Mouse (Mus musculus) MEL (cell line): Measurements from ENCODE around the gene Med23. TPM values are rescaled to one million over a fixed set of nuclear protein-coding genes. Genes with fewer than 3 reads are reported as not detected.

Experiments
- DNase-seq: peaks from one replicate; pipeline ENCODE4 v3.0.0; 2011; ENCODE audit warnings: low read depth, low spot score
- H3K27ac ChIP-seq: 2 replicates; pipeline ENCODE4 v1.5.1; 2012; ENCODE audit warnings: low read depth, mild to moderate bottlenecking, control low read depth, low read length, moderate library complexity; ENCODE audit not compliant: control insufficient read depth
- H3K27me3 ChIP-seq, 2 experiments: fragments of 150-350 bp in 1 of 2; sonication (generic) in 1 of 2; 2 replicates each; pipeline ENCODE4 v1.6.1; 2012; ENCODE audit warnings: low read length in 2 of 2, mild to moderate bottlenecking in 2 of 2, improper control_type of control experiment in 1 of 2, moderate library complexity in 1 of 2; ENCODE audit not compliant: insufficient read depth in 2 of 2, control insufficient read depth in 1 of 2
- H3K36me3 ChIP-seq, 2 experiments: 2 replicates each; pipeline ENCODE4 v1.6.1; 2012 to 2014; ENCODE audit warnings: low read length in 2 of 2, improper control_type of control experiment in 1 of 2, inconsistent platforms in 1 of 2, mild to moderate bottlenecking in 1 of 2; ENCODE audit not compliant: insufficient read depth in 2 of 2, control insufficient read depth in 1 of 2
- H3K4me1 ChIP-seq, 2 experiments: fragments of 150-350 bp in 1 of 2; sonication (generic) in 1 of 2; 2 replicates each; pipeline ENCODE4 v1.6.1; 2012; ENCODE audit warnings: low read length in 2 of 2, improper control_type of control experiment in 1 of 2, mild to moderate bottlenecking in 1 of 2; ENCODE audit not compliant: insufficient read depth in 2 of 2, control insufficient read depth in 1 of 2
- H3K4me3 ChIP-seq, 2 experiments: fragments of 150-350 bp in 1 of 2; sonication (generic) in 1 of 2; 2 replicates each; pipeline ENCODE4 v1.5.1; 2012; ENCODE audit warnings: low read depth in 2 of 2, low read length in 2 of 2, mild to moderate bottlenecking in 2 of 2, moderate library complexity in 2 of 2, control low read depth in 1 of 2, improper control_type of control experiment in 1 of 2; ENCODE audit not compliant: control insufficient read depth in 1 of 2, insufficient read depth in 1 of 2
- H3K79me2 ChIP-seq: 2 replicates; pipeline ENCODE4 v1.6.1; 2012; ENCODE audit warnings: mild to moderate bottlenecking, low read length, moderate library complexity; ENCODE audit not compliant: control insufficient read depth, poor library complexity, insufficient read depth
- H3K9ac ChIP-seq: 2 replicates; pipeline ENCODE4 v1.6.1; 2012; ENCODE audit warnings: low read depth, mild to moderate bottlenecking, control low read depth, low read length, moderate library complexity; ENCODE audit not compliant: control insufficient read depth, poor library complexity, severe bottlenecking
- H3K9me3 ChIP-seq: fragments of 150-350 bp; sonication (generic); replicated peaks from 2 replicates; pipeline ENCODE4 v1.6.1; 2012; ENCODE audit warnings: mild to moderate bottlenecking, low read length, improper control_type of control experiment, moderate library complexity; ENCODE audit not compliant: insufficient read depth
- CTCF ChIP-seq, 3 experiments: IDR thresholded peaks in 2 of 3; conservative IDR thresholded peaks in 1 of 3; 2 replicates each; pipeline ENCODE4 v1.5.1; 2011 to 2012; ENCODE audit warnings: low read length in 3 of 3, low read depth in 2 of 3, mild to moderate bottlenecking in 2 of 3, improper control_type of control experiment in 1 of 3, inconsistent platforms in 1 of 3, mixed read lengths in 1 of 3, moderate library complexity in 1 of 3; ENCODE audit not compliant: control insufficient read depth in 1 of 3, insufficient read depth in 1 of 3, poor library complexity in 1 of 3, severe bottlenecking in 1 of 3
- E2F4 ChIP-seq: IDR thresholded peaks from 2 replicates; pipeline ENCODE4 v1.6.1; 2011; ENCODE audit warnings: low read depth, low read length, improper control_type of control experiment, borderline replicate concordance
- ETS1 ChIP-seq: IDR thresholded peaks from 2 replicates; pipeline ENCODE4 v1.6.1; 2012; ENCODE audit warnings: low read depth, mild to moderate bottlenecking, inconsistent platforms, low read length, improper control_type of control experiment, moderate library complexity
- MAFK ChIP-seq: IDR thresholded peaks from 2 replicates; pipeline ENCODE4 v1.6.1; 2011; ENCODE audit warnings: low read depth, mild to moderate bottlenecking, low read length, improper control_type of control experiment, borderline replicate concordance
- MEF2A ChIP-seq: IDR thresholded peaks from 2 replicates; pipeline ENCODE4 v1.6.1; 2014; ENCODE audit warnings: low read depth, mild to moderate bottlenecking, inconsistent platforms, low read length, improper control_type of control experiment; ENCODE audit not compliant: poor library complexity, insufficient replicate concordance, severe bottlenecking; ENCODE audit errors: extremely low read depth
- NELFE ChIP-seq: IDR thresholded peaks from 2 replicates; pipeline ENCODE4 v1.6.1; 2011; ENCODE audit warnings: low read depth, low read length, improper control_type of control experiment
- RAD21 ChIP-seq: IDR thresholded peaks from 2 replicates; pipeline ENCODE4 v1.6.1; 2011; ENCODE audit warnings: mild to moderate bottlenecking, low read depth, low read length, improper control_type of control experiment
- UBTF ChIP-seq: IDR thresholded peaks from 2 replicates; pipeline ENCODE4 v1.6.1; 2012; ENCODE audit warnings: low read depth, mild to moderate bottlenecking, inconsistent platforms, low read length, improper control_type of control experiment, moderate library complexity, borderline replicate concordance; ENCODE audit not compliant: insufficient read depth
- USF1 ChIP-seq: IDR thresholded peaks from 2 replicates; pipeline ENCODE4 v1.6.1; 2014; ENCODE audit warnings: low read depth, mild to moderate bottlenecking, inconsistent platforms, low read length, improper control_type of control experiment, moderate library complexity
- USF2 ChIP-seq, 2 experiments: IDR thresholded peaks; 2 replicates each; pipeline ENCODE4 v1.6.1; 2011 to 2012; ENCODE audit warnings: improper control_type of control experiment in 2 of 2, low read length in 2 of 2, borderline replicate concordance in 1 of 2, inconsistent platforms in 1 of 2, low read depth in 1 of 2, mild to moderate bottlenecking in 1 of 2; ENCODE audit not compliant: insufficient read depth in 1 of 2
- ZC3H11A ChIP-seq: IDR thresholded peaks from 2 replicates; pipeline ENCODE4 v1.6.1; 2012; ENCODE audit warnings: low read depth, mild to moderate bottlenecking, inconsistent platforms, low read length, improper control_type of control experiment
- ZKSCAN1 ChIP-seq: IDR thresholded peaks from 2 replicates; pipeline ENCODE4 v1.6.1; 2012; ENCODE audit warnings: low read depth, mild to moderate bottlenecking, inconsistent platforms, low read length, improper control_type of control experiment, moderate library complexity
- ZMIZ1 ChIP-seq: IDR thresholded peaks from 2 replicates; pipeline ENCODE4 v1.6.1; 2012; ENCODE audit warnings: low read depth, mild to moderate bottlenecking, inconsistent platforms, low read length, improper control_type of control experiment, moderate library complexity
- ZNF384 ChIP-seq: IDR thresholded peaks from 2 replicates; pipeline ENCODE4 v1.6.1; 2012; ENCODE audit warnings: low read depth, mild to moderate bottlenecking, inconsistent platforms, low read length, improper control_type of control experiment
- polyA plus RNA-seq, 2 experiments: library from polyadenylated mRNA; stranded (reverse) in 1 of 2; unstranded in 1 of 2; fragments of >175 nt in 1 of 2; fragments of >200 nt in 1 of 2; gene quantifications; 2 replicates each; pipeline versions ENCODE4 v1.2.1 to v1.2.4; 2012; ENCODE audit warnings: low replicate concordance in 2 of 2, low read depth in 1 of 2; ENCODE audit not compliant: insufficient read length in 2 of 2, insufficient read depth in 1 of 2, missing spikeins in 1 of 2
- total RNA-seq: library from RNA; depleted of rRNA; stranded (reverse); fragments of 300-350 nt; gene quantifications from 2 replicates; pipeline ENCODE4 v1.2.3, GENCODE M21; 2012

Gene Med23
- total and polyA plus RNA-seq, 3 experiments, result 18.8 to 52.2 (median 23.7) TPM

DNA sequence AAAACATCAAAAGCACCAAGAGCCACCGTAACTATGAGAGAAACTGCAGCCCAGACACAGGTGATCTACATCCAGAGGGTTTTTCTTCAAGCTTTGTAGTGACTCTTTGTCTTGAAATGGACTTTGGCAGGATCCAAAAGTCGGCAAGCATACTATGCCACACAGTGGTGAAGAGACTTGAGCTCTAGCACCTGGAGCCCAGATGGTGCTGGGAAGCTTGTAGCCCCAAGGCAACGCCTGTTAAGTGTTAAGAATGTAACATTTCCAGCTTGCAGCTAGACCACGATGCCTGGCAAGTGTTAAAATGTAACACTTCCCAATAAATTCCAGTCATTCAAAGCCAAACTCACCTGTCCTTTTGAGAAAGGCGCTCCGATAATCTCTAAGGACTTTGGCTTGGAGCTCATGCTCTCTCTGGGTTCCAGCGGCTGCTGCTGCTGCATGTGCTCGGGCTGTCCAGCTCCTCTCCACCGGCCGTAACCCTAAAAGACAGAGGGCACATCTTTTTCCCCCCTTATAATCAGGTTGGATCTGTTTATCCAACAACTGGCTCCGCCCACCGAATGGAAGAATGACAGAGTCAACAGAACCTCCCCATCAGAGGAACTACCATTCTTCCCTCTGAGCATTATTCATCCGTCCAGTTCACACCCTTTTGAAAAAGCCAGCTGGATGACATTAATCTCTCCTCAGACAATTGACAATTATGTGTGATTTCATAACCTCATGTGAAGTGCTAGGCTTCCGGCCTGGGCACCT, 57.4 kb downstream of the Med23 start, which contains the start of gene Arg1:
Gene Arg1 (minus strand): TSS at position 523 of the 759 bp plus-strand sequence.
- Histone ChIP-seq H3K4me1 (no peaks in the 10 kb centered on the region), H3K36me3 (no peaks in the 10 kb centered on the region), H3K9ac (no peak within 1 kb of the TSS), H3K9me3 (no peaks in the 10 kb centered on the region), H3K27me3 (no peaks in the 10 kb centered on the region), H3K4me3 (no peak within 1 kb of the TSS), H3K79me2 (no peaks in the 10 kb centered on the region), H3K27ac (no peak within 1 kb of the TSS)
- TF ChIP-seq MAFK, result no peak
- no peak for TF ChIP-seq USF2 (IDR thresholded peaks at IDR 0.05; ENCODE audit: borderline replicate concordance in 1 of 2, insufficient read depth in 1 of 2, low read depth in 1 of 2, low read length in 2 of 2)
- no peak for TF ChIP-seq ZKSCAN1
- TF ChIP-seq NELFE, result no peak
- TF ChIP-seq ZMIZ1, result no peak
- TF ChIP-seq CTCF (IDR thresholded peaks at IDR 0.05 in 2 of 3, conservative IDR thresholded peaks at IDR 0.05 in 1 of 3; ENCODE audit: control insufficient read depth in 1 of 3, insufficient read depth in 1 of 3, low read depth in 2 of 3, low read length in 3 of 3, poor library complexity in 1 of 3, severe bottlenecking in 1 of 3), result no peak
- DNase-seq, result no peak

DNA sequence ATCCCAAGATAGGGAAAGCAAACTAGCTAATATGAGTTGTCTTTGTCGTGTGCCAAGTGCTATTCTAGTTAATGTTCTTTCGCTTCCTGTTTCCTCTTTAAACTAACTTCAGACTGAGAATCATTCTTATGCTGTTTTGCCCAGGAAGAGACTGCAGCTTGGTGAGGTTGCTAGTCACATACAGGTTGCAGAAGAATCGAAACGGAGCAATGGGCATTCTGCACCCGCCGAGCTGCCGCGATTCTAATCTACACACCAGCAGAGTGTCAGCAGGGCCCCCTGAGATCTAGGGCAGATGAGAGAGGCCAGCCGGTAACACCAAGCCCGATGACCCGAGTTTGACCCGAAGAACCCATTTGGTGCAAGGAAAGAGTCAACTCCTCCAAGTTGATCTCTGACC, 58.3 kb downstream of the Med23 start:
- no peak overlapping the region for H3K4me3 ChIP-seq
- TF ChIP-seq ZMIZ1 (no peak), E2F4 (no peak), ZNF384 (no peak), MEF2A (no peak), USF1 (no peak), UBTF (no peak), ETS1 (no peak), ZC3H11A (no peak), RAD21 (no peak)
- no peaks in the 10 kb centered on the region for H3K4me1 ChIP-seq
- no peak overlapping the region for H3K27ac ChIP-seq
- H3K36me3 ChIP-seq, result no peaks in the 10 kb centered on the region
- no peaks in the 10 kb centered on the region for H3K79me2 ChIP-seq
- DNase-seq, result no peak
- no peaks in the 10 kb centered on the region for H3K9me3 ChIP-seq
- H3K9ac ChIP-seq, result no peak overlapping the region
- H3K27me3 ChIP-seq, result no peaks in the 10 kb centered on the region
